Mouse (Mus musculus) C2C12 (cell line): Measurements from ENCODE around the gene Bloc1s1. TPM values are rescaled to one million over a fixed set of nuclear protein-coding genes. Genes with fewer than 3 reads are reported as not detected.

Experiments used
- H3K27me3 ChIP-seq: one replicate; pipeline ENCODE4 v1.6.1; 2011; ENCODE audit not compliant: control insufficient read depth, insufficient read depth, insufficient read length
- H3K36me3 ChIP-seq: one replicate; pipeline ENCODE4 v1.6.1; 2011; ENCODE audit not compliant: control insufficient read depth, insufficient read depth
- H3K4me3 ChIP-seq: one replicate; pipeline ENCODE4 v1.5.1; 2011; ENCODE audit warnings: mild to moderate bottlenecking, control low read depth; ENCODE audit not compliant: poor library complexity, insufficient read depth, severe bottlenecking
- H3K79me2 ChIP-seq: one replicate; pipeline ENCODE4 v1.6.1; 2011; ENCODE audit not compliant: control insufficient read depth, insufficient read depth
- H3K79me3 ChIP-seq: one replicate; pipeline ENCODE4 v1.6.1; 2011; ENCODE audit warnings: low read depth, control low read depth
- H3ac ChIP-seq: one replicate; pipeline ENCODE3; 2011; ENCODE audit warnings: low read depth; ENCODE audit not compliant: control insufficient read depth, insufficient read length
- CEBPB ChIP-seq: IDR thresholded peaks from one replicate; pipeline ENCODE4 v1.6.1; 2011; ENCODE audit warnings: low read depth, mild to moderate bottlenecking, control low read depth, moderate library complexity
- CTCF ChIP-seq: IDR thresholded peaks from one replicate; pipeline ENCODE4 v1.5.1; 2011; ENCODE audit not compliant: control insufficient read depth, insufficient read depth, insufficient read length
- FOSL1 ChIP-seq: IDR thresholded peaks from one replicate; pipeline ENCODE4 v1.8.0; 2011; ENCODE audit warnings: mild to moderate bottlenecking, low read length; ENCODE audit not compliant: poor library complexity, insufficient read depth, severe bottlenecking
- MAX ChIP-seq: IDR thresholded peaks from one replicate; pipeline ENCODE4 v1.6.1; 2011; ENCODE audit warnings: mild to moderate bottlenecking, control low read depth
- MYOD1 ChIP-seq: IDR thresholded peaks from one replicate; pipeline ENCODE4 v1.6.1; 2011; ENCODE audit warnings: low read depth; ENCODE audit not compliant: control insufficient read depth, insufficient read length
- MYOG ChIP-seq: IDR thresholded peaks from one replicate; pipeline ENCODE4 v1.6.1; 2011; ENCODE audit not compliant: control insufficient read depth, insufficient read length; ENCODE audit errors: extremely low read depth
- USF1 ChIP-seq: IDR thresholded peaks from one replicate; pipeline ENCODE4 v1.6.1; 2011; ENCODE audit warnings: low read depth, mild to moderate bottlenecking, control low read depth, moderate library complexity
- long read RNA-seq, 2 experiments: library from polyadenylated mRNA; unstranded; transcript quantifications; one replicate each; pipeline ENCODE4 v2.0.0; 2019 to 2020
- polyA plus RNA-seq: library from polyadenylated mRNA; unstranded; fragments of >200 nt; fragmentation: generic; extraction: Trizol; gene quantifications from one replicate; pipeline ENCODE4 v1.2.1, GENCODE M21; 2012; ENCODE audit warnings: missing spikeins

Gene Bloc1s1
- 204 TPM for polyA plus RNA-seq
- long read RNA-seq, experiment 1, transcript Bloc1s1-201 (4 exons, 550 nt): major isoform, 107 of 121 reads
- long read RNA-seq, experiment 1, partial matches to known transcripts: 11 of 121 reads
- long read RNA-seq, experiment 1, other reads (novel, unspliced or antisense): 3 of 121 reads
- long read RNA-seq, experiment 2, transcript Bloc1s1-201 (4 exons, 550 nt): major isoform, 9 of 11 reads
- long read RNA-seq, experiment 2, partial matches to known transcripts: 2 of 11 reads
- long read RNA-seq, experiment 2, other reads (novel, unspliced or antisense): 0 of 11 reads

DNA sequence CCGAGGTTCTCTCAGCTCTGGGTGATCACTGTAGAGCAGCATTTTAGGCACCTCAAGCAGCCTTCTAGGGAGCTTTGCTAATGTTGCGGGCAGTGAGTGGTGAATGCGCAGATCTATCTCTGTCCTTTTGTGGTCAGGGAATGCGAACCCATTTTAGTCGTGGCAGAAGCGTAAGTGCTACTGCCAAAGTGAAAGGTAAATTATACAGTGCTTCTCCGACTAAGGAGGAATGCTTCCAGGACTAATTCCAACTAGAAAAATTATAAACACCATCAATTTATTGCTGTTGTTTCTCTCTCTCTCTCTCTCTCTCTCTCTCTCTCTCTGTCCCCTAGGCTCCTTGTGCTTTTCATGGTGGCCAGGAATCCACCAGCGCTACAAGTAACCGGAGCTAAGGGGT lies at the start of gene Bloc1s1:
TSS of gene Bloc1s1 (minus strand) at position 101 of the 400 bp plus-strand sequence.
- peaks cover 1% of the 10 kb centered on the region for H3K36me3 ChIP-seq
- TF ChIP-seq USF1 (no peak), CTCF (no peak), CEBPB (no peak), MYOD1 (no peak), FOSL1 (no peak), MAX (no peak), MYOG (no peak)

DNA sequence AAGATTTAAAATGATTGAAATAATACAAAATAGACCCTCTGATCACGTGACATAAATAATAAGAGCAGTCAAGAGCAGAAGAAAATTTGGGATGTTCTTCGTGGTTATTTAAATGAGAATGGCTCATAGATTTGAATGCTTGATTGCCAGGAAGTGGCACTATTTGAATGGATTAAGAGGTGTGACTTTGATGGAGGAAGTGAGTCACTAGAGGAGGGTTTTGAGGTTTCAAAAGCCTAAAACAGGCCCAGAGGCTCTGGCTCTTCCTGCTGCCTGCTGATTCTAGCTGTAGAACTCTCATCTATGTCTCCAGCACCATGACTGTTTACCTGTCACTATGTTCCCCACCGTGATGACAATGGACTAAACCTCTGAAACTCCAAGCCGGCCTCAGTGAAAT lies 49.0 kb upstream of the Bloc1s1 start:
- H3K79me3 ChIP-seq: no peaks in the 10 kb centered on the region
- no peaks in the 10 kb centered on the region for H3K27me3 ChIP-seq
- H3K79me2 ChIP-seq: no peaks in the 10 kb centered on the region
- H3K4me3 ChIP-seq: no peak overlapping the region
- H3ac ChIP-seq: no peak overlapping the region
- no peaks in the 10 kb centered on the region for H3K36me3 ChIP-seq
- TF ChIP-seq USF1 (no peak), CEBPB (no peak), FOSL1 (no peak), CTCF (no peak), MYOG (no peak), MYOD1 (no peak), MAX (no peak)

More for the DNA sequence above, at the start of gene Bloc1s1:
- H3ac ChIP-seq: peak within 1 kb of the TSS; percentile 91
- H3K27me3 ChIP-seq: no peaks in the 10 kb centered on the region
- peak within 1 kb of the TSS; percentile 36 for H3K4me3 ChIP-seq
- H3K79me3 ChIP-seq: no peaks in the 10 kb centered on the region
- peaks cover 23% of the 10 kb centered on the region for H3K79me2 ChIP-seq

DNA sequence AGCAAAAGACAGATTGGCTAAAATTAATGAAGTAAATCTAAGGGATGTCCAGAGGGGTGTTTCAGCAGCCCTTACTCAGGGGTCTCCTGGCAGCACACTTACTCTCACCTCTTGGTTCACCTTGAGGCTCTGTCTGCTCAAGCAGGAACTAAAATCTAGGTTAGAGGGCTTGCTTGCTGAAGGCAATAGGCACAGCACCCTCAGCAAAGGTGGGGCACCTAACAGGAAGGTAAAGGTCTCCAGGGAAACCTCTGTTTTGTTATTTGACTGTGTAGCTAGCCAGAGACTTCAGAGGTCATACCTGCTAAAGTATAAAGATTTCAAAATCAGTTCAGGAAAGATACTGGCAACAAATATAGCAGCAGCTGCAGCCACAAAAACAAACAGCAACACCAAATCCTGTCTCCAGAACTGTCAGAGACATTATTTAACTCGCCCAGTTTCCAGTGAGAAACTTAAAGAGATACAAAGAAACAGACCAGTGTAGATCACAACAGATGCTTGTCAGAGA lies 47.0 kb upstream of the Bloc1s1 start:
- no peak overlapping the region for H3K4me3 ChIP-seq
- H3K27me3 ChIP-seq: no peaks in the 10 kb centered on the region
- H3K36me3 ChIP-seq: no peaks in the 10 kb centered on the region
- H3K79me3 ChIP-seq: no peaks in the 10 kb centered on the region
- H3ac ChIP-seq: no peak overlapping the region
- TF ChIP-seq CEBPB (no peak), USF1 (no peak), FOSL1 (no peak), MAX (no peak), MYOD1 (no peak), CTCF (no peak), MYOG (no peak)
- H3K79me2 ChIP-seq: no peaks in the 10 kb centered on the region

DNA sequence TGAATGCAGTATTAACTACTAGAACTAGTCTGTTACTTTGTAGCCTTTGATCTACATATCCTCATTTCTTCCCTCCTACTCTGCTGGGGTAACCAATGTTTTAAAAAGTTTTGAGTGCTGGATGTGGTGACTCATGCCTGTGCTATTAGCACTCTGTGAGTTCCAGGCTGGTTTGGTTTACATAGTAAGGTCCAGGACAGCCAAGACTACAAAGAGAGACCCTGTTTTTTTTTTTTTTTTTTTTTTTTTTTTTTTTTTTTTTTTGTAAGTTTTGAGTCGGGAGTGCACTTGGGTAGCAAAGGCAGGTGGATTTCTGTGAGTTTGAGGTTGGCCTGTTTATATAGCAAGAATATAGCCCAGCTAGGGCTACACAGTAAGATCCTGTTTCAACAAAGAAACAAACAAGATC lies 44.5 kb upstream of the Bloc1s1 start:
- no peak overlapping the region for H3ac ChIP-seq
- no peaks in the 10 kb centered on the region for H3K79me3 ChIP-seq
- no peaks in the 10 kb centered on the region for H3K79me2 ChIP-seq
- H3K4me3 ChIP-seq: no peak overlapping the region
- no peak for TF ChIP-seq FOSL1
- TF ChIP-seq USF1: no peak
- no peak for TF ChIP-seq CTCF
- no peak for TF ChIP-seq CEBPB
- no peak for TF ChIP-seq MYOD1
- no peak for TF ChIP-seq MAX
- TF ChIP-seq MYOG: no peak
- H3K27me3 ChIP-seq: no peaks in the 10 kb centered on the region
- H3K36me3 ChIP-seq: no peaks in the 10 kb centered on the region

DNA sequence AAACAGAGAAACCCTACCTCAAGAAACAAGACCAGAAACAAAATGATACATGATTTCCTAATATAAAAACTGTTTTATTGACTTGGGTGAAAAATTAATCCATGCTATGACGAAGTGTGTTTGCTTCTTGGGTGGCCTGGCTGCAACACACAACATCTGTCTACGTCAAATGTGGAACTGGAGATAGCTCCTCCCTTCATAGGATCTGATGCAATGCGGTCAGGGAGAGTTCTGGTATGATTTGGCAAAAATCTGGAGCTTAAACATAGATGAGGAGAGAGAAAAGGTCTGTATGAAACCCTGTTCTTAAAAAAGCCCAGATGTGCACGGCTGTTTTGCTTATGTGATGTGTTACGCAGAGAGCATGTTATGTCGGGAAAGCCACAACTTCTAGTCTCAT lies 42.0 kb upstream of the Bloc1s1 start:
- no peaks in the 10 kb centered on the region for H3K79me3 ChIP-seq
- H3K79me2 ChIP-seq: no peaks in the 10 kb centered on the region
- H3K4me3 ChIP-seq: no peak overlapping the region
- H3K27me3 ChIP-seq: no peaks in the 10 kb centered on the region
- H3K36me3 ChIP-seq: no peaks in the 10 kb centered on the region
- H3ac ChIP-seq: no peak overlapping the region
- no peak for TF ChIP-seq CTCF
- no peak for TF ChIP-seq MAX
- no peak for TF ChIP-seq USF1
- no peak for TF ChIP-seq CEBPB
- no peak for TF ChIP-seq MYOD1
- no peak for TF ChIP-seq MYOG
- TF ChIP-seq FOSL1: no peak
